8 mouse cellular contexts compared by ENCODE assay signal in the genomic region with DNA sequence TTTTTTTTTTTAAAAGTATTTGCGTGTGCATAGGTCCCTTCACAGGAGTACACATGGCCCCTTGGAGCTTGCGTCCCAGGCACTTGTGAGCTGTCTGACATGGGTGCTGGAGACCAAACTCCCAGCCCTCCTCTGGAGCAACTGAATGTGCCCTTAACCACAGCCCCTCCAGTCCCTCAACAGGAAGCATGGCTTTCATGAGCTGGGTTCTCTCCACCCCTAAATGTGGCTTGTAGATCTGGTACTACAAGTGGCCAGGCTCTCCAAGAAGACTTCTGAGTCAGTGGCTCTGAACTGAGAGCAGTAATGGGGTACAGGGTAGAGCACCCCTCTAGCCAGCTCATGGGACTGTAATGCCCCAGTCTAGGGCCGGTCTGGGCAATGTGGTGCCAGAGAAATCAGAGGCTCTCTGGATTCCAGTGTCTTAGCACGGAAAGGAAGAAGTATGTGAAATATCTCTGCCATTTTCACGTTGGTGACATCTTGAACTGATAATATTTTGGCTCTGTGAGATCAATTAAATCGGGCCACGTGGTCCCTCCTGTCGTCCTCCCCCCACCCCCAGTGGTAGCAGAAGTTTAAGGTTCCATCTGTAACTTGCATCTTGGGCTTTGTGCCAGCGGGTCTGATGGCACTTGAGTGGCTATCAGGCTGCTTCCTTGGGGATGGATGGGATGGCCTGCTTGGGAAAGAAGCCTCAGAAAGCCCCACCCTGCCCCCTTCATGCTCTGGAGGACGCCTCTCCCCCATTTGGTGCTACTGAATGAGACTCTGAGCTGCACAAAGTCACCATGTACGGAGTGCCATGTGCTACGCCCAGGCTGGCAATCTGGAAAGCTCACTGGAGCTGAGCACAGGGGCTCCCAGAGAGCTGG.
A peak's percentile ranks its signal among the peaks of the same experiment; 100 is the strongest.
DNase-seq lines count a peak whose midpoint lies in the region; ATAC-seq and TF ChIP-seq lines count a peak whose summit lies in the region.

No protein-coding gene starts in this region.

- no peaks in the 10 kb centered on the region for H3K27me3 ChIP-seq in lung, embryonic 14.5 days (ENCODE audit: insufficient read depth, low read length)
- H3K27me3 ChIP-seq in embryonic facial prominence, embryonic 14.5 days (replicated peaks; ENCODE audit: control insufficient read depth, insufficient read depth, low read length), result no peaks in the 10 kb centered on the region
- no peaks in the 10 kb centered on the region for H3K27me3 ChIP-seq in intestine, embryonic 16.5 days (replicated peaks; ENCODE audit: control insufficient read depth, insufficient read depth, low read length)
- no peaks in the 10 kb centered on the region for H3K27me3 ChIP-seq in midbrain, postnatal 0 days (ENCODE audit: insufficient read depth, low read length)

- no peak for TF ChIP-seq CTCF in lung, embryonic 14.5 days (IDR thresholded peaks at IDR 0.05; ENCODE audit: low read depth)
- TF ChIP-seq CTCF in midbrain, postnatal 0 days (IDR thresholded peaks at IDR 0.05), result no peak

- H3K9ac ChIP-seq in lung, embryonic 14.5 days, result no peak overlapping the region
- H3K9ac ChIP-seq in embryonic facial prominence, embryonic 14.5 days (ENCODE audit: low read depth, low read length), result no peak overlapping the region
- H3K9ac ChIP-seq in intestine, embryonic 16.5 days (ENCODE audit: low read depth, low read length), result 0 out of 2 replicates have a peak overlapping the region, but pooled peaks have one; percentile 74
- no peak overlapping the region for H3K9ac ChIP-seq in midbrain, postnatal 0 days (replicated peaks; ENCODE audit: low read length, poor library complexity, severe bottlenecking)

- DNase-seq in lung, embryonic 14.5 days, result peak; percentile 42
- DNase-seq in lung, postnatal 25 days (ENCODE audit: low spot score), result no peak
- DNase-seq in embryonic facial prominence, embryonic 14.5 days (ENCODE audit: low spot score), result peak; percentile 64
- DNase-seq in midbrain, postnatal 0 days (ENCODE audit: low spot score), result no peak
- no peak for DNase-seq in yolk sac, embryonic 10.5 days (ENCODE audit: low spot score)
- no peak for DNase-seq in cerebellum, postnatal 25 days
- no peak for DNase-seq in kidney, adult 9 months

- H3K4me3 ChIP-seq in lung, embryonic 14.5 days (ENCODE audit: low read depth, low read length), result no peak overlapping the region
- H3K4me3 ChIP-seq in embryonic facial prominence, embryonic 14.5 days (ENCODE audit: low read depth, low read length), result no peak overlapping the region
- no peak overlapping the region for H3K4me3 ChIP-seq in intestine, embryonic 16.5 days (ENCODE audit: low read length)
- H3K4me3 ChIP-seq in midbrain, postnatal 0 days (ENCODE audit: low read depth, low read length), result no peak overlapping the region

- H3K27ac ChIP-seq in lung, embryonic 14.5 days (ENCODE audit: low read depth), result peak overlapping the region; percentile 95
- peak overlapping the region; percentile 91 for H3K27ac ChIP-seq in embryonic facial prominence, embryonic 14.5 days (replicated peaks; ENCODE audit: low read depth, low read length)
- H3K27ac ChIP-seq in intestine, embryonic 16.5 days (ENCODE audit: low read length), result peak overlapping the region; percentile 95
- H3K27ac ChIP-seq in midbrain, postnatal 0 days (ENCODE audit: low read depth, low read length), result peak overlapping the region; percentile 94; the same call in 1 of the 2 replicates

- no peak for ATAC-seq in lung, embryonic 14.5 days (ENCODE audit: insufficient read depth)
- no peak for ATAC-seq in embryonic facial prominence, embryonic 14.5 days (ENCODE audit: low read depth)
- no peak for ATAC-seq in intestine, embryonic 16.5 days
- ATAC-seq in midbrain, postnatal 0 days (ENCODE audit: low FRiP score), result no peak

- no peaks in the 10 kb centered on the region for H3K36me3 ChIP-seq in lung, embryonic 14.5 days (ENCODE audit: insufficient read depth)
- H3K36me3 ChIP-seq in embryonic facial prominence, embryonic 14.5 days (ENCODE audit: control insufficient read depth, insufficient read depth, low read length), result no peaks in the 10 kb centered on the region
- no peaks in the 10 kb centered on the region for H3K36me3 ChIP-seq in intestine, embryonic 16.5 days (ENCODE audit: control insufficient read depth, insufficient read depth, low read length)
- H3K36me3 ChIP-seq in midbrain, postnatal 0 days (ENCODE audit: insufficient read depth, low read length), result no peaks in the 10 kb centered on the region

- H3K4me2 ChIP-seq in lung, embryonic 14.5 days, result peak overlapping the region; percentile 75; the same call in 1 of the 2 replicates
- peak overlapping the region; percentile 90 for H3K4me2 ChIP-seq in embryonic facial prominence, embryonic 14.5 days (ENCODE audit: low read depth, low read length)
- H3K4me2 ChIP-seq in intestine, embryonic 16.5 days (ENCODE audit: low read depth, low read length), result no peak overlapping the region
- H3K4me2 ChIP-seq in midbrain, postnatal 0 days (ENCODE audit: low read depth, low read length, poor library complexity, severe bottlenecking), result no peak overlapping the region

- peaks cover 61% of the 10 kb centered on the region for H3K4me1 ChIP-seq in lung, embryonic 14.5 days (ENCODE audit: insufficient read depth)
- peaks cover 69% of the 10 kb centered on the region for H3K4me1 ChIP-seq in embryonic facial prominence, embryonic 14.5 days (ENCODE audit: control insufficient read depth, insufficient read depth, low read length)
- peaks cover 80% of the 10 kb centered on the region for H3K4me1 ChIP-seq in intestine, embryonic 16.5 days (ENCODE audit: control insufficient read depth, insufficient read depth, low read length)
- peaks cover 25% of the 10 kb centered on the region for H3K4me1 ChIP-seq in midbrain, postnatal 0 days (ENCODE audit: insufficient read depth, low read length)

- 49% methylated on average over 12 of the region's 12 CpGs for WGBS in lung, embryonic 14.5 days
- 42% methylated on average over 12 of the region's 12 CpGs for WGBS in embryonic facial prominence, embryonic 14.5 days
- 68% methylated on average over 12 of the region's 12 CpGs for WGBS in intestine, embryonic 16.5 days
- 71% methylated on average over 12 of the region's 12 CpGs for WGBS in midbrain, postnatal 0 days

- H3K9me3 ChIP-seq in lung, embryonic 14.5 days (ENCODE audit: low read depth, low read length), result no peaks in the 10 kb centered on the region
- no peaks in the 10 kb centered on the region for H3K9me3 ChIP-seq in embryonic facial prominence, embryonic 14.5 days (ENCODE audit: control insufficient read depth, low read length)
- H3K9me3 ChIP-seq in intestine, embryonic 16.5 days (ENCODE audit: control insufficient read depth, low read length), result no peaks in the 10 kb centered on the region
- no peaks in the 10 kb centered on the region for H3K9me3 ChIP-seq in midbrain, postnatal 0 days (ENCODE audit: low read length)

Comparison
In these comparisons a context has a peak if more than half of its experiments do, and no peak if none do; other contexts are left out.
1. DNase-seq: peak in lung, embryonic 14.5 days (single experiment) and embryonic facial prominence, embryonic 14.5 days (single experiment); none in lung, postnatal 25 days (single experiment), midbrain, postnatal 0 days (single experiment), yolk sac, embryonic 10.5 days (single experiment), cerebellum, postnatal 25 days (0 of 2) and kidney, adult 9 months (single experiment).
2. H3K4me2 ChIP-seq: peak in lung, embryonic 14.5 days (single experiment) and embryonic facial prominence, embryonic 14.5 days (single experiment); none in intestine, embryonic 16.5 days (single experiment) and midbrain, postnatal 0 days (single experiment).
3. Peak in every context shown above with its lines, with median percentiles within 50 percentile points of each other: H3K27ac ChIP-seq.